Mouse (Mus musculus): ENCODE results near the gene 5730596B20Rik. TPM values are rescaled to one million over a fixed set of nuclear protein-coding genes. Genes with fewer than 3 reads are reported as not detected.

Gene 5730596B20Rik
- polyA plus RNA-seq, 1 experiment from 2014 or later: 2.8 TPM

- H3K27me3 ChIP-seq (replicated peaks; ENCODE audit: control insufficient read depth, insufficient read depth, low read length): peaks cover 53% of the 10 kb centered on the region
- peak overlapping the region; percentile 78 for H3K4me2 ChIP-seq (ENCODE audit: low read length)
- H3K27ac ChIP-seq (ENCODE audit: low read depth): peak overlapping the region; percentile 43; the same call in 1 of the 2 replicates
- H3K4me1 ChIP-seq (replicated peaks; ENCODE audit: control insufficient read depth, insufficient read depth, low read length): peaks cover 37% of the 10 kb centered on the region
- no peak for DNase-seq (ENCODE audit: low spot score)
- no peak overlapping the region for H3K4me3 ChIP-seq (ENCODE audit: low read depth, low read length)
- H3K36me3 ChIP-seq (ENCODE audit: control insufficient read depth, insufficient read depth, low read length): 0 out of 2 replicates have a peak, but pooled peaks cover 4% of the 10 kb centered on the region
- H3K9me3 ChIP-seq (ENCODE audit: control insufficient read depth, low read length): no peaks in the 10 kb centered on the region
- no peak for ATAC-seq (replicated peaks; ENCODE audit: low FRiP score, low TSS enrichment, low read depth)
- H3K9ac ChIP-seq (ENCODE audit: low read length): no peak overlapping the region
Observed at GRCm38 (mm10) chr6:52207684-52207976, 30.3 kb downstream of the 5730596B20Rik start.

DNA sequence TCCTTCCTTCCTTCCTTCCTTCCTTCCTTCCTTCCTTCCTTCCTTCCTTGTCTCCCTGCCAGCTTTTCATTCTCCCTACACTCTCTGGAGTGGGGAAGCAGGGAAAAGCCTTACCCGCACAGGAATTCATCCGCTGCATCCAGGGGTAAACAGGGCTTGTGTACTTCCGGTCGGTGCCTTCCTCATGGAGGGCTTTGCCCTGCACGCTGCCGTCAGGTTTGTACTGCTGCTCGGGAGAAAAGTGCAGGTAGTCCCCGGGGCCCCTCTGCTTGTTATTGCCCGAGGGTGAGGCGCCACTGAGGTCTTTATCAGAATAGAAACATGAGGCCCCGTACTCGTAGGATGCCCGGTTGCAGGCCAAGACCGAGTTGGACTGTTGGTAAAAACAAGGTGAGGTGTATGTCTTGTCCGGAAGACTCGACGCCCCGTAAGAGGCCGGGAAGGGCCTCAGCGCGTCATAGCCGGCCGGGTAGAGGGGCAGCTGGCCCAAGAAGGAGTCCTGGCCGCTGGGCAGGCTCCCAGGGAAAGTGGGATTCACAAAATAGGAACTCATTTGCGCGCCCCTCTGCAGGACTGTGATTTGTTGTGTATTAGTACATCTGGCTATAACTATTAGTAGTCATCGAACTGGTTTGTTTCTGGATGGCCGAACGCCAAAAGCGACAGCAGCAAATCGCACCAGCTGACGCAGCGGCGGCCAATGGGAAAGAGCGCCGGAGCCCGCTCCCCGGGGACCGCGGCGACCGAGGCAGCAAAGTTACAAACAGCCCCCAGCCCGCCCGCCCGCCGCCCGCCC, 31.0 kb downstream of the 5730596B20Rik start, which contains the start of gene Hoxa6:
Hoxa6 (minus strand) TSS at position 651 of the 796 bp plus-strand sequence.
- peaks cover 59% of the 10 kb centered on the region for H3K27me3 ChIP-seq (replicated peaks; ENCODE audit: control insufficient read depth, insufficient read depth, low read length)
- H3K9me3 ChIP-seq (ENCODE audit: control insufficient read depth, low read length): no peaks in the 10 kb centered on the region
- H3K27ac ChIP-seq (ENCODE audit: low read depth): peak within 1 kb of the TSS; percentile 57
- H3K4me3 ChIP-seq (ENCODE audit: low read depth, low read length): peak within 1 kb of the TSS; percentile 36
- H3K36me3 ChIP-seq (ENCODE audit: control insufficient read depth, insufficient read depth, low read length): 0 out of 2 replicates have a peak, but pooled peaks cover 4% of the 10 kb centered on the region
- ATAC-seq (replicated peaks; ENCODE audit: low FRiP score, low TSS enrichment, low read depth): no peak; the same call in 1 of the 2 replicates
- H3K4me1 ChIP-seq (replicated peaks; ENCODE audit: control insufficient read depth, insufficient read depth, low read length): peaks cover 39% of the 10 kb centered on the region
- DNase-seq (ENCODE audit: low spot score): peak; percentile 78
- H3K9ac ChIP-seq (ENCODE audit: low read length): peak within 1 kb of the TSS; percentile 51
- 4% methylated on average over 47 of the region's 47 CpGs for WGBS
- H3K4me2 ChIP-seq (ENCODE audit: low read length): peak within 1 kb of the TSS; percentile 78

DNA sequence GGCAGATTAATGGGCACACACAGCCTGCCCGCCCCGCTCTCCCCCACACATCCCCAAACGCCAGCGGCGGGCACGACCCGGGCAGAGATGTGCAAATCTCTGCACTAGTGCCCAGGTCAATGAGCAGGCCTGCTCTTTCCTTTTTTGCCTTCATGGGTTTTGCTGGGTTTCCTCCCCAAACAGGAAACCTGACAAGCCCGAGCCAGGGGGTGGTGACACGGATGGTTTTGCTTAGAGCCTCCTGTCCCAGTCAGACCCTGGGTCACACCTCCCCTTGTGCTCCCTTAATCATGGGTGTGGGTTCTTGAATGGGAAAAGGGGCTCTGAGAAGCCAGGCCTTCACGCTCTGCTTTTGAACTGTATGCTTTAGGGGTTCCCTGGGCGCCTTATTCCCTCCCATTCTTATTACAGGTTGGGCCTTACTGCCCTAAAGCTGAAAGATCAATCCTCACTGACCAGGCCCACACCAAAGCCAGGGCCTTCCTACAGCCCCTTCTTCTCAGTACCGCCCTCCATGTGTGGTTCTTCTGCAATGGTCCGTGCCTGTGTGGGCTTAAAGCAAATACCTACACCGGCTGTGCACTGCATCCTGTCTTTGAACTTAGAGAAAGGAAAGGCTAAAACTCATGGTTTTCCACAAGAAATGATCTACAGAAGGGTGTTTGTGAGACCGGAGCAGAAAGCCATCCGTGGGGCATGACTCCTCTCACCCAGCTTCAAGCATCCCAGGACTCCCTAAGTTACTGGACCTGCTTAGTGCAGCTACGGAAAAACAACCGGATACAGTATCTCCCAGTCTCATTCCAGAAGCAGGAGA, 31.8 kb downstream of the 5730596B20Rik start:
- Histone ChIP-seq H3K4me2 (ENCODE audit: low read length) (peak overlapping the region; percentile 78), H3K9ac (ENCODE audit: low read length) (peak overlapping the region; percentile 51), H3K27ac (ENCODE audit: low read depth) (peak overlapping the region; percentile 57), H3K4me3 (ENCODE audit: low read depth, low read length) (peak overlapping the region; percentile 36), H3K9me3 (ENCODE audit: control insufficient read depth, low read length) (no peaks in the 10 kb centered on the region), H3K27me3 (replicated peaks; ENCODE audit: control insufficient read depth, insufficient read depth, low read length) (peaks cover 67% of the 10 kb centered on the region), H3K4me1 (replicated peaks; ENCODE audit: control insufficient read depth, insufficient read depth, low read length) (peaks cover 42% of the 10 kb centered on the region), H3K36me3 (ENCODE audit: control insufficient read depth, insufficient read depth, low read length) (0 out of 2 replicates have a peak, but pooled peaks cover 4% of the 10 kb centered on the region)
- DNase-seq (ENCODE audit: low spot score) (peak; percentile 75), ATAC-seq (replicated peaks; ENCODE audit: low FRiP score, low TSS enrichment, low read depth) (no peak)
- WGBS: 20% methylated on average over 18 of the region's 18 CpGs

DNA sequence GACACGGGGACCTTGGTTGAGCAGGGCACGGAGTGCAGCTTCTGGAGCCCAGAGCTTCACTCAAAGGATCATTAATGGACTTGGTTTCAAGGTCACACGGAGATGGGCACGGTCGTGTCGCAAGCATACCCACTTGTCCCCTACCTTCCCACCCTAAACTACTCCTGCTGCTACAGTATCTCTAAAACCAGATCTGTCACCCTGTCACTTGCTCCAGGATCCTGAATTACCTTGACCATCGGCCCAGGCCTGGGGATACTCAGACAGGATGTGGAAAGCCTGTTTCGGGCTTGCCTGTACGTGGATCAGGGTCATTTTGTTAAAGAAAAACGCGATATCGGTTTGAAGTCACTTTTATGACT, 32.4 kb downstream of the 5730596B20Rik start:
- no peak overlapping the region for H3K27ac ChIP-seq (ENCODE audit: low read depth)
- H3K9me3 ChIP-seq (ENCODE audit: control insufficient read depth, low read length): no peaks in the 10 kb centered on the region
- WGBS: 33% methylated on average over 12 of the region's 12 CpGs
- peak overlapping the region; percentile 36 for H3K4me3 ChIP-seq (ENCODE audit: low read depth, low read length)
- peaks cover 73% of the 10 kb centered on the region for H3K27me3 ChIP-seq (replicated peaks; ENCODE audit: control insufficient read depth, insufficient read depth, low read length)
- DNase-seq (ENCODE audit: low spot score): peak; percentile 67
- peaks cover 41% of the 10 kb centered on the region for H3K4me1 ChIP-seq (replicated peaks; ENCODE audit: control insufficient read depth, insufficient read depth, low read length)
- H3K4me2 ChIP-seq (ENCODE audit: low read length): peak overlapping the region; percentile 78
- 0 out of 2 replicates have a peak, but pooled peaks cover 4% of the 10 kb centered on the region for H3K36me3 ChIP-seq (ENCODE audit: control insufficient read depth, insufficient read depth, low read length)
- peak overlapping the region; percentile 51 for H3K9ac ChIP-seq (ENCODE audit: low read length)
- ATAC-seq (replicated peaks; ENCODE audit: low FRiP score, low TSS enrichment, low read depth): no peak

GRCm38 (mm10) chr6:52211170-52211935, 34.1 kb downstream of the 5730596B20Rik start:
- Histone ChIP-seq H3K4me3 (ENCODE audit: low read depth, low read length) (peak overlapping the region; percentile 64), H3K9ac (ENCODE audit: low read length) (peak overlapping the region; percentile 69), H3K27me3 (replicated peaks; ENCODE audit: control insufficient read depth, insufficient read depth, low read length) (peaks cover 80% of the 10 kb centered on the region), H3K9me3 (ENCODE audit: control insufficient read depth, low read length) (no peaks in the 10 kb centered on the region), H3K4me2 (ENCODE audit: low read length) (peak overlapping the region; percentile 78), H3K27ac (ENCODE audit: low read depth) (peak overlapping the region; percentile 87; the same call in 1 of the 2 replicates), H3K36me3 (ENCODE audit: control insufficient read depth, insufficient read depth, low read length) (no peaks in the 10 kb centered on the region), H3K4me1 (replicated peaks; ENCODE audit: control insufficient read depth, insufficient read depth, low read length) (peaks cover 38% of the 10 kb centered on the region)
- DNase-seq (ENCODE audit: low spot score) (peak; percentile 83), ATAC-seq (replicated peaks; ENCODE audit: low FRiP score, low TSS enrichment, low read depth) (peak; percentile 37)
- WGBS: 2% methylated on average over 37 of the region's 37 CpGs

- Histone ChIP-seq H3K4me3 (ENCODE audit: low read depth, low read length) (peak overlapping the region; percentile 64), H3K27me3 (replicated peaks; ENCODE audit: control insufficient read depth, insufficient read depth, low read length) (peaks cover 84% of the 10 kb centered on the region), H3K36me3 (ENCODE audit: control insufficient read depth, insufficient read depth, low read length) (no peaks in the 10 kb centered on the region), H3K4me2 (ENCODE audit: low read length) (peak overlapping the region; percentile 78), H3K4me1 (replicated peaks; ENCODE audit: control insufficient read depth, insufficient read depth, low read length) (peaks cover 34% of the 10 kb centered on the region), H3K9me3 (ENCODE audit: control insufficient read depth, low read length) (no peaks in the 10 kb centered on the region), H3K27ac (ENCODE audit: low read depth) (peak overlapping the region; percentile 87; the same call in 1 of the 2 replicates), H3K9ac (ENCODE audit: low read length) (peak overlapping the region; percentile 69)
- DNase-seq (ENCODE audit: low spot score) (peak; percentile 81), ATAC-seq (replicated peaks; ENCODE audit: low FRiP score, low TSS enrichment, low read depth) (no peak)
- 4% methylated on average over 13 of the region's 13 CpGs for WGBS
Observed at GRCm38 (mm10) chr6:52211961-52212360, 34.7 kb downstream of the 5730596B20Rik start.

DNA sequence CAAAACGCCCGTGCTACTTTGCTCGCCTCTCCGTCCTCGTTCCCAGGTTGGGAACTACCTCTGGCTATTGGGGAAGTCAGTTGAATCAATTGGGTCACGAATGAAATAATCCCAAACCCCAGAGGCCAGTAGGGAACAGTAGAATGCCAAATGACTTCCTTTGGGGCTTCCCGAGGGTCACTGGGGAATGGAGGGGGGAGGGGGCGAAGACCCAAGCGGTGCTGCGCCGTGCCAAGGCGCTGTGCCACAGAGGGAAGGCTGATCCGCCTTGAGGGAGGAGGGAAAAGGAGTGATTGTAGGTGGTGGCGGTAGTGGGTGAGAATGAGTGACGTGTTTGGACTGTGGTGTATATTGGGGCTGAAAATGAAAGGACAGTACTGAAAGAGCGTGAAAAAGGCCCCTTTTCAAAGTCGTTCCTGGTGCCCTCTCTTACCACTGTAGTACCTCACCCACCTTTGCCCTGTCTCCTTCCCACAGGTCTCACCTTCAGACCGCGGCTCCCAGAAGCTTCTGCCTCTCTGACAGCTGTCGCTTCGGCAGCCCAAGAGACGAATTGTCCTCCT, 35.3 kb downstream of the 5730596B20Rik start:
- ATAC-seq (replicated peaks; ENCODE audit: low FRiP score, low TSS enrichment, low read depth): no peak
- DNase-seq (ENCODE audit: low spot score): peak; percentile 75
- peaks cover 81% of the 10 kb centered on the region for H3K27me3 ChIP-seq (replicated peaks; ENCODE audit: control insufficient read depth, insufficient read depth, low read length)
- H3K9ac ChIP-seq (ENCODE audit: low read length): peak overlapping the region; percentile 69
- H3K36me3 ChIP-seq (ENCODE audit: control insufficient read depth, insufficient read depth, low read length): no peaks in the 10 kb centered on the region
- H3K4me2 ChIP-seq (ENCODE audit: low read length): peak overlapping the region; percentile 78
- H3K4me1 ChIP-seq (replicated peaks; ENCODE audit: control insufficient read depth, insufficient read depth, low read length): peaks cover 32% of the 10 kb centered on the region
- WGBS: 5% methylated on average over 22 of the region's 22 CpGs
- no peaks in the 10 kb centered on the region for H3K9me3 ChIP-seq (ENCODE audit: control insufficient read depth, low read length)
- peak overlapping the region; percentile 64 for H3K4me3 ChIP-seq (ENCODE audit: low read depth, low read length)
- H3K27ac ChIP-seq (ENCODE audit: low read depth): peak overlapping the region; percentile 87

Measured in intestine, embryonic 14.5 days (tissue).